Mouse (Mus musculus): Measurements from ENCODE around the gene Gpr22. TPM values are rescaled to one million over a fixed set of nuclear protein-coding genes. Genes with fewer than 3 reads are reported as not detected.

Gpr22 gene
- polyA plus RNA-seq (2012; ENCODE audit: insufficient read depth, low replicate concordance): 0.08 and 0.58 TPM in 2 replicates

DNA sequence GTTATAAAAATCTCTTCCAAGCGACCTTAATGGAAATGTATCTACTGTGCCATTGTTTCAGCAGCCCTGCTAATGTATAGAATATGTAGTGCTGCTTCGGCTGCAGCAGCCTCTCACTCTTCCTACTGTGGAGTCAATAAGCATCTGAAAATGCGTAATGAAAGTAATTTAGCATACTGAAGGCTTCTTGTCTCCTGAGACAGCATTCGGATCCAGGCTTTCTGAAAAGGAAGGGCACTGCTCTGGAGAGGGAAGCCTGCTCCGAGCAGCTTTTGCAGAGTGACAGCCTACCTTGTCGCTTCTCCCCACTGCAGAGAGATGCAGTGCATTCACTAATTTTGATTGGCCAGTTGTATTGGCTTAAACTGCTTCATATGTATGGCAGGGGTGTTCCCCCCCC is at the start of gene Gpr22:
Gpr22 (minus strand) TSS at position 348 of the 400 bp plus-strand sequence.
- Histone ChIP-seq H3K9me3 (no peaks in the 10 kb centered on the region), H3K4me3 (replicated peaks) (no peak within 1 kb of the TSS), H3K4me1 (peaks cover 7% of the 10 kb centered on the region), H3K36me3 (replicated peaks; ENCODE audit: low read length) (peaks cover 10% of the 10 kb centered on the region), H3K27me3 (replicated peaks) (no peaks in the 10 kb centered on the region)
- TF ChIP-seq FLI1 (IDR thresholded peaks at IDR 0.05; ENCODE audit: low read length) (no peak), GATA1 (IDR thresholded peaks at IDR 0.05; ENCODE audit: borderline replicate concordance, low read length) (no peak)

DNA sequence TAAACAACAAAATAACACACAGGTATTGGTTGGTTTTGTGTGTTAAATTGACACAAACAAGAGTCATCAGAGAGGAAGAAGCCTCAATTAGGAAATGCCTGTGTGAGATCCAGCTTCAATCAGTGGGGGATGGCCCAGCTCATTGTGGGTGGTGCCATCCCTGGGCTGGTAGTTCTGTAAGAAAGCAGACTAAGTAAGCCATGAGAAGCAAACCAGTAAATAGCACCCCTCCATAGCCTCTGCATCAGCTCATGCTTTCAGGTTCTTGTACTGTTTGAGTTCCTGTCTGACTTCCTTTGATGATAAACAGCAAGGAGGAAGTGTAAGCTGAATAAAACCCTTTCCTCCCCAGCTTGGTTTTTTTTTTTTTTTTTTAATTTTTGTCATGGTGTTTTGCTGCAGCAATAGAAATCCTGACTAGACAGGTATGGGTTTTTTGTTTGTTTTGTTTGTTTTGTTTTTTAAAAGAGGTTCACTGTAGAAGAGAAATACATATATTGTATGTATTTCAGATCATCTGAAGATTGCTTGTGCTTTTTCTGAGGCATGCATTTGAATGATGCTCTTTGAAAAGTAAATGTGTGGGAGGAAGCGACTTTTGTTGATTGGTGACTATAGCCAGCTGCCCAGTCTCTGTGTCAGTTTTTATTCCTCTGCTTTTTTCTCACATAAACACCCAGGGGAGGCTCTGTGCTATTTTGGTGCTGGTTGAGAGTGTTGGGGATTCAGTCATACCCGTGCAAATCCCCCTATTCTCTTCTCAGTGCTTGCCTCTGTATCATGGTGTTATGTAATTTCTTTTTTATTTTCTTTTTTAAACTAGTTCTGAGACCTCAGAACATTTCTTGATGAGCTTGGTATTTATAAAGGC is 42.4 kb upstream of the Gpr22 start:
- no peak overlapping the region for H3K4me3 ChIP-seq (replicated peaks)
- H3K27me3 ChIP-seq (replicated peaks): no peaks in the 10 kb centered on the region
- no peaks in the 10 kb centered on the region for H3K9me3 ChIP-seq
- H3K4me1 ChIP-seq: peaks cover 19% of the 10 kb centered on the region
- H3K36me3 ChIP-seq (replicated peaks; ENCODE audit: low read length): peaks cover 3% of the 10 kb centered on the region
- TF ChIP-seq FLI1 (IDR thresholded peaks at IDR 0.05; ENCODE audit: low read length) (no peak), GATA1 (IDR thresholded peaks at IDR 0.05; ENCODE audit: borderline replicate concordance, low read length) (no peak)

DNA sequence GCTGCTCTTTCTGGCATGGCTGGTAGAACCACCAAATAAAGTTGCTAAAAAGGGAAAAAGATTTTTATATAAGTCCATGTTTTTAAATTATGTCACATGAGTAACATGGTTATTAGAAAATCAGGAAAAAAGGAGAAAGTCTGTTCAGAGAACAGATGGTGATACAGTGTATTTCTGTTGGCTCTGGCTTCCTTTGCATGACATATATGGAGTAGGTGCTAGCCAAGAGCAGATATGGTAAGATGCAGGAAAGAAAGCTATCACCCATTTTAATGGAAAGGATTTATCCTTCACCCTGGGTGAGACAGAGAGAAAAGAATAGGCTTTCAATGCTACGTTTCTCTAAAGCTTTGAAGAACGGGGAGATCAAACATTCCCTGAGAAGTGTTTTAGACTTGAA is 40.7 kb upstream of the Gpr22 start:
- peaks cover 15% of the 10 kb centered on the region for H3K4me1 ChIP-seq
- H3K9me3 ChIP-seq: no peaks in the 10 kb centered on the region
- no peaks in the 10 kb centered on the region for H3K36me3 ChIP-seq (replicated peaks; ENCODE audit: low read length)
- no peak for TF ChIP-seq FLI1 (IDR thresholded peaks at IDR 0.05; ENCODE audit: low read length)
- no peak for TF ChIP-seq GATA1 (IDR thresholded peaks at IDR 0.05; ENCODE audit: borderline replicate concordance, low read length)
- H3K4me3 ChIP-seq (replicated peaks): no peak overlapping the region
- no peaks in the 10 kb centered on the region for H3K27me3 ChIP-seq (replicated peaks)

DNA sequence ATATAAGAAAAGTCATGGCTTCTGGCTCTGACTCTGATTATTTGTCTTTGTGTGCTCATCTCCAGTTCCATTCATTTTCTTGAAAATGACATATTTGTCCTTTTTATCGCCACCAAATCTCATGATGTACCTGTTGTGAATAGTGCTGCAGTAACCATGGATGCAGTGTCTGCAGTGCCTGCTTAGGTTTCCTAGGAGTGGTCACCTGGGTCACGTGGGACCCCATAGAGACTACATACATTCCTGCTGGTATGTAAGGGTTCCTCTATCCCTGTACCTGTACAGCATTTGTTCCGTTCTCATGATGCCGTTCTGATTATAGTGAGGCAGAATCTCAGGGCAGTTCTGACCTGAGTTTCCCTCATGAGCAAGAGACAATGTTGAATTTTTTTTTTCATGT is 36.1 kb upstream of the Gpr22 start:
- no peak overlapping the region for H3K4me3 ChIP-seq (replicated peaks)
- no peaks in the 10 kb centered on the region for H3K9me3 ChIP-seq
- no peaks in the 10 kb centered on the region for H3K27me3 ChIP-seq (replicated peaks)
- TF ChIP-seq GATA1 (IDR thresholded peaks at IDR 0.05; ENCODE audit: borderline replicate concordance, low read length): no peak
- no peak for TF ChIP-seq FLI1 (IDR thresholded peaks at IDR 0.05; ENCODE audit: low read length)
- H3K36me3 ChIP-seq (replicated peaks; ENCODE audit: low read length): peaks cover 12% of the 10 kb centered on the region
- no peaks in the 10 kb centered on the region; the same call in 1 of the 2 replicates for H3K4me1 ChIP-seq

DNA sequence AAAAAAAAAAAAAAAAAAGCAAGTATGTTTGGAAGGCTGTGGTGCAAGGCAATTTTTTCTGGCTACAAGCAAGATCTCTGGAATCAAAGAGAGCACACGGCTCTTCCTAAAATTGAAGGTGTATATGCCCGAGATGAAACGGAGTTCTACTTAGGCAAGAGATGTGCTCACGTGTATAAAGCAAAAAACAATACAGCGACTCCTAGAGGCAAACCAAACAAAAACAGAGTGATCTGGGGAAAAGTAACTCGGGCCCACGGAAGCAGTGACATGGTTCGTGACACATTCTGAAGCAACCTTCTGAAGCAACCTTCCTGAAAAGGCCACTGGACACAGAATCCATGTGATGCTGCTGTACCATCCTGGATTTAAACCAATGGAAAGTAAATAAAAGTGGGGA is 33.6 kb upstream of the Gpr22 start:
- peaks cover 24% of the 10 kb centered on the region for H3K36me3 ChIP-seq (replicated peaks; ENCODE audit: low read length)
- no peaks in the 10 kb centered on the region for H3K27me3 ChIP-seq (replicated peaks)
- peaks cover 11% of the 10 kb centered on the region for H3K9me3 ChIP-seq
- H3K4me3 ChIP-seq (replicated peaks): no peak overlapping the region
- TF ChIP-seq FLI1 (IDR thresholded peaks at IDR 0.05; ENCODE audit: low read length) (no peak), GATA1 (IDR thresholded peaks at IDR 0.05; ENCODE audit: borderline replicate concordance, low read length) (no peak)
- H3K4me1 ChIP-seq: no peaks in the 10 kb centered on the region

DNA sequence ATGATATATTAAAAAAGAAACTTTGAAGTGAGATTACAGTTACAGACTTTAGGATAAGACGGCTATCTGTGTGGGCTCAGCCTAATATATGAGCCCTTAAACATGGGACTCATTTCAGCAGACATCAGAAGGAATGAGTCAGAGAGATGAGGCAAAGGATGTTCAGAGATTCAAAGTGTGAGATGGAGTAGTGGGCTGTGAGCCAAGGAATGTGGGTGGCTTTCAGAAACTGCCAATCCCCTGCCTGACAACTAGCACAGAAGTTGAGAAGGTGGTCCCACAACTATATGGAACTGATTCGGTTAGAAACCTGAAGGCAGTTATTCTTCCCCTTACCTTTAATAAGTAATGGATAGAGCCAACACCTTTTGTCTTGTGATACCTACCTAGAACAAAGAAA is 20.9 kb upstream of the Gpr22 start:
- H3K27me3 ChIP-seq (replicated peaks): no peaks in the 10 kb centered on the region
- no peaks in the 10 kb centered on the region for H3K9me3 ChIP-seq
- H3K4me1 ChIP-seq: peaks cover 11% of the 10 kb centered on the region
- no peaks in the 10 kb centered on the region for H3K36me3 ChIP-seq (replicated peaks; ENCODE audit: low read length)
- TF ChIP-seq GATA1 (IDR thresholded peaks at IDR 0.05; ENCODE audit: borderline replicate concordance, low read length) (no peak), FLI1 (IDR thresholded peaks at IDR 0.05; ENCODE audit: low read length) (no peak)
- H3K4me3 ChIP-seq (replicated peaks): no peak overlapping the region

DNA sequence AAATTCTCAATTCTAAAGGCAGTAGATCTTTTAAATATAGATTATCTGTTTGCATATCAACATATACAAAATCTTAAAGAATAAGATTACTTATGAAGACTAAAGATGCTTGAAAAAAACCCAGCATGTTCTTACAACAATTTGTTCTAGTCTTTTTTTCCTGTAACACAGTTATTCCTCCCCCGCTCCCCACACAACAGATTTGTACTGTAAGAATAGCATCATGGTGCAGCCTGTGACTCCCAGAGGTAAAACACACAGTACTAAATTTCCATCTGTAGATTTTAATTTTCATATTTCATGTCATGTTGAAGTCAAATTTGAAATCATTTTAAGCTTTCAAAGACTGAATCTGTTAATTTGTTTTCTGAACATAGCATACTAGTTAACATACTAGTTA is 16.4 kb upstream of the Gpr22 start:
- Histone ChIP-seq H3K4me1 (peaks cover 30% of the 10 kb centered on the region), H3K36me3 (replicated peaks; ENCODE audit: low read length) (no peaks in the 10 kb centered on the region), H3K4me3 (replicated peaks) (no peak overlapping the region), H3K27me3 (replicated peaks) (no peaks in the 10 kb centered on the region), H3K9me3 (no peaks in the 10 kb centered on the region)
- no peak for TF ChIP-seq FLI1 (IDR thresholded peaks at IDR 0.05; ENCODE audit: low read length)

DNA sequence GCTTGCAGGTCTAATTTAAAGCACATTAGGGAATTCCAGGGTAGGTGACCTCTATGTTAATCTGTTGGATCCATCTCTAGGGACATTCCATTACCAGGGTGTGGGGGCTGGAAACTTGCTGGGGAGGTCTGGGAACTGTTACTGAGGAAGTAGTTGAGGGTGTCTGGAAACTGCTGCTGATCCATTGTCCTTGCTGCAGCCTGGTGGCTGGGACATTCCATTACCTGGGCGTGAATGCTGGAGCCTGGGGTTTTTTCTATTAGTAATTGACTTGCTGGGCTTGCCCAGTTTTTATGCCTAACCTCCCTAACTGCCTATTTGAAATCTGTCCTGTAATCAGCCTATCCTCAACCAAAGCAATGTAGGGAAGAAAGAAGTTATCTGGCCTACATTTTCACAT is 13.0 kb upstream of the Gpr22 start:
- TF ChIP-seq FLI1 (IDR thresholded peaks at IDR 0.05; ENCODE audit: low read length) (no peak), GATA1 (IDR thresholded peaks at IDR 0.05; ENCODE audit: borderline replicate concordance, low read length) (no peak)
- Histone ChIP-seq H3K27me3 (replicated peaks) (no peaks in the 10 kb centered on the region), H3K4me1 (peaks cover 30% of the 10 kb centered on the region), H3K36me3 (replicated peaks; ENCODE audit: low read length) (peaks cover 4% of the 10 kb centered on the region), H3K9me3 (no peaks in the 10 kb centered on the region), H3K4me3 (replicated peaks) (no peak overlapping the region)

DNA sequence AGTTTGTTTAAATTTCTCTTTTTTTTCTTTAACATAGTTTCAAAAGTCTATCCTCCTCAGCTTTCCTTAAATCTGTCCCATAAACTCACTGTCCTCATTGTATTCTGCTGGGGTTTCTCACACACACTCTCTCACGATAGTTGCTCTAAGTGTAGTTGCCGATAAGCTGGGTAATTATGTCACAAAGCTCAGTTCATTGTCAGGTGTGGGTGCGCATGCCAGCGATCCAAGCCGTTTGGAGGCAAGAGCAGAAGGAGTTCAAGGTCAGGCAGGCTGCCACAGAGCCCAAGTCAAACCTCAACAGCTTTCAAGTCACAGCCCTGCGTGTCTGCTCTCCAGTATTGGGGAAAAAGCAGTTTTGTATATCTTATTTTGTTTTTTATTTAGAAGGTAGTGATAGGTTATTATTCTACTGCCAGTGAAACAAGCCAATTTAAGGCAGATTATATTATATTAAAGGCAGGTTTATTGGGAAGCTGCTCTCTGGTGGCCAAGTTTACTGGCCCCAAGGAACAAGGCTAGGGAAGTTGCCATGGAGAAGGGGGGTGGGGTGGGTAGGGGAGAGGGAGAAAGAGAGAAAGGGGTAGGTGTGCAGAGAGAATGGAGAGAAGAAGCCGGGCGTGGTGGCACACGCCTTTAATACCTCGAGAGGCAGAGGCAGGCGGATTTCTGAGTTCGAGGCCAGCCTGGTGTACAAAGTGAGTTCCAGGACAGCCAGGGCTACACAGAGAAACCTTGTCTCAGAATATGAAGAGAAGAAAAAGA is 11.9 kb upstream of the Gpr22 start:
- Histone ChIP-seq H3K4me3 (replicated peaks) (no peak overlapping the region), H3K9me3 (no peaks in the 10 kb centered on the region), H3K27me3 (replicated peaks) (no peaks in the 10 kb centered on the region), H3K36me3 (replicated peaks; ENCODE audit: low read length) (peaks cover 4% of the 10 kb centered on the region), H3K4me1 (peaks cover 24% of the 10 kb centered on the region)
- TF ChIP-seq FLI1 (IDR thresholded peaks at IDR 0.05; ENCODE audit: low read length): no peak
- no peak for TF ChIP-seq GATA1 (IDR thresholded peaks at IDR 0.05; ENCODE audit: borderline replicate concordance, low read length)

DNA sequence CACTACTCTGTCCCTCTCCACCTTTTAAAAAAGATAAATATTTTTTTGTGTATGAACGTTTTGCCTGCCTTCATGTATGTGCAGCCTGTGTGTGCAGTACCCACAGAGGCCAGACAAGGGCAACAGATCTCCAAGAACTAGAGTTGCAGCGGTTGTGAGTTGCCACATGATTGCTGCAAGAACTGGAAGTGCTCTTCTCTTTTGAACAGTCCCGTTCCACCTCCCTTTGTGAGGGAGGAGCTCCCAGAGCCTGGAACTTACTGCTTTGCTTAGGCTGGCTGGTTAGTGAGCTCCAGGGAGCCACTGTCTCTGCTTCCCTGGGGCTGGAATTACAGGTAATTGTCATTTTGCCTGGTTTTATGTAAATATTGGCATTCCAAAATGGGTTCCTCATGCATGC is 10.8 kb upstream of the Gpr22 start:
- Histone ChIP-seq H3K27me3 (replicated peaks) (no peaks in the 10 kb centered on the region), H3K4me1 (peaks cover 22% of the 10 kb centered on the region), H3K36me3 (replicated peaks; ENCODE audit: low read length) (peaks cover 4% of the 10 kb centered on the region), H3K4me3 (replicated peaks) (no peak overlapping the region), H3K9me3 (no peaks in the 10 kb centered on the region)
- no peak for TF ChIP-seq FLI1 (IDR thresholded peaks at IDR 0.05; ENCODE audit: low read length)
- TF ChIP-seq GATA1 (IDR thresholded peaks at IDR 0.05; ENCODE audit: borderline replicate concordance, low read length): no peak
